Comparison of ENCODE assay signal across 18 mouse cellular contexts in genomic region chr9:79823438-79823837, GRCm38 (mm10). TPM values are rescaled to one million over a fixed set of nuclear protein-coding genes. Genes with fewer than 3 reads are reported as not detected.
DNase-seq lines count a peak whose midpoint lies in the region; ATAC-seq lines count a peak whose summit lies in the region.
"Had no signal": no experiment of that assay in that cellular context is flagged by ENCODE, and none has a peak within 500 bp of the region (broad histone marks: within the 10 kb centered on the region; RNA-seq: fewer than 3 reads in every experiment).

No protein-coding gene starts in this region.

- peak; percentile 26; the same call in 1 of the 2 replicates for ATAC-seq in embryonic facial prominence, embryonic 14.5 days (ENCODE audit: low read depth)
- peak; percentile 86 for ATAC-seq in hindbrain, embryonic 12.5 days (ENCODE audit: low FRiP score)

- H3K36me3 ChIP-seq in embryonic facial prominence, embryonic 14.5 days (ENCODE audit: control insufficient read depth, insufficient read depth, low read length): 0 out of 2 replicates have a peak, but pooled peaks cover 5% of the 10 kb centered on the region
- H3K36me3 ChIP-seq in embryonic facial prominence, embryonic 10.5 days (replicated peaks): peaks cover 18% of the 10 kb centered on the region
- H3K36me3 ChIP-seq in hindbrain, embryonic 12.5 days: peaks cover 7% of the 10 kb centered on the region; the same call in 1 of the 2 replicates
- H3K36me3 ChIP-seq: limb, embryonic 13.5 days; liver, embryonic 15.5 days had no signal

- H3K4me2 ChIP-seq in embryonic facial prominence, embryonic 14.5 days (ENCODE audit: low read depth, low read length): no peak overlapping the region
- no peak overlapping the region; the same call in 1 of the 2 replicates for H3K4me2 ChIP-seq in hindbrain, embryonic 12.5 days (replicated peaks)
- H3K4me2 ChIP-seq: heart, embryonic 15.5 days; limb, embryonic 13.5 days; liver, embryonic 15.5 days had no signal

- intact Hi-C loops in left cerebral cortex, postnatal 4 days (cut with DNase I): no loop called here
- intact Hi-C loops in left cerebral cortex, postnatal 14 days (cut with DNase I): no loop called here
- intact Hi-C loops in heart, postnatal 14 days (cut with DNase I): no loop called here

- DNase-seq in embryonic facial prominence, embryonic 14.5 days (ENCODE audit: low spot score): peak; percentile 45
- DNase-seq in embryonic facial prominence, embryonic 10.5 days (ENCODE audit: low spot score): no peak
- peak; percentile 31 for DNase-seq in left cerebral cortex, postnatal 4 days
- DNase-seq in left cerebral cortex, postnatal 14 days (ENCODE audit: low spot score in 2 of 2): no peak
- peak; percentile 81 for DNase-seq in retina, embryonic 14.5 days (ENCODE audit: low spot score)
- DNase-seq in natural killer cell, adult 2 months (ENCODE audit: low spot score in 2 of 2): no peak
- no peak for DNase-seq in heart, postnatal 14 days
- DNase-seq: adrenal gland, adult 8-10 months; cerebellum, adult 11 months; kidney, adult 8-10 months; kidney, postnatal 25 days; layer of hippocampus, adult 9-11 months; right cerebral cortex, adult 18-20 months had no signal

- no peak overlapping the region for H3K27ac ChIP-seq in embryonic facial prominence, embryonic 14.5 days (replicated peaks; ENCODE audit: low read depth, low read length)
- H3K27ac ChIP-seq in embryonic facial prominence, embryonic 10.5 days (replicated peaks): no peak overlapping the region
- H3K27ac ChIP-seq in hindbrain, embryonic 12.5 days: no peak overlapping the region
- H3K27ac ChIP-seq: heart, embryonic 15.5 days; limb, embryonic 13.5 days; liver, embryonic 15.5 days; macrophage had no signal

- H3K4me1 ChIP-seq in embryonic facial prominence, embryonic 14.5 days (ENCODE audit: control insufficient read depth, insufficient read depth, low read length): no peaks in the 10 kb centered on the region
- no peaks in the 10 kb centered on the region for H3K4me1 ChIP-seq in embryonic facial prominence, embryonic 10.5 days
- H3K4me1 ChIP-seq in hindbrain, embryonic 12.5 days: peaks cover 6% of the 10 kb centered on the region; the same call in 1 of the 2 replicates
- H3K4me1 ChIP-seq: limb, embryonic 13.5 days; liver, embryonic 15.5 days had no signal

- 61% methylated on average over 4 of the region's 4 CpGs for WGBS in embryonic facial prominence, embryonic 14.5 days
- 46% methylated on average over 4 of the region's 4 CpGs for WGBS in embryonic facial prominence, embryonic 10.5 days
- WGBS in hindbrain, embryonic 12.5 days: 23% methylated on average over 4 of the region's 4 CpGs

- peaks cover 8% of the 10 kb centered on the region; the same call in 1 of the 2 replicates for H3K9me3 ChIP-seq in embryonic facial prominence, embryonic 14.5 days (ENCODE audit: control insufficient read depth, low read length)
- no peaks in the 10 kb centered on the region for H3K9me3 ChIP-seq in embryonic facial prominence, embryonic 10.5 days
- no peaks in the 10 kb centered on the region for H3K9me3 ChIP-seq in hindbrain, embryonic 12.5 days (replicated peaks)
- H3K9me3 ChIP-seq: heart, embryonic 15.5 days; liver, embryonic 15.5 days had no signal

- no peak overlapping the region for H3K9ac ChIP-seq in embryonic facial prominence, embryonic 14.5 days (ENCODE audit: low read depth, low read length)
- H3K9ac ChIP-seq in hindbrain, embryonic 12.5 days: no peak overlapping the region
- H3K9ac ChIP-seq: heart, embryonic 15.5 days; limb, embryonic 13.5 days; liver, embryonic 15.5 days had no signal

- no peak overlapping the region for H3K4me3 ChIP-seq in embryonic facial prominence, embryonic 14.5 days (ENCODE audit: low read depth, low read length)
- H3K4me3 ChIP-seq in embryonic facial prominence, embryonic 10.5 days: no peak overlapping the region
- H3K4me3 ChIP-seq in hindbrain, embryonic 12.5 days: no peak overlapping the region
- H3K4me3 ChIP-seq: heart, embryonic 15.5 days; limb, embryonic 13.5 days; liver, embryonic 15.5 days had no signal

- H3K27me3 ChIP-seq in embryonic facial prominence, embryonic 14.5 days (replicated peaks; ENCODE audit: control insufficient read depth, insufficient read depth, low read length): no peaks in the 10 kb centered on the region
- H3K27me3 ChIP-seq in embryonic facial prominence, embryonic 10.5 days (replicated peaks; ENCODE audit: low read depth, poor library complexity, severe bottlenecking): no peaks in the 10 kb centered on the region
- no peaks in the 10 kb centered on the region for H3K27me3 ChIP-seq in hindbrain, embryonic 12.5 days
- H3K27me3 ChIP-seq: heart, embryonic 15.5 days; limb, embryonic 13.5 days; liver, embryonic 15.5 days had no signal

RNA-seq across cellular contexts. Expression of gene Tmem30a, which starts 30.1 kb away (rescaled TPM):
- polyA plus RNA-seq in embryonic facial prominence, embryonic 14.5 days (2014; fragmentation: Nextera tagmentation; extraction: Ambion mirVana): 69.4 and 74.4 TPM in 2 replicates
- polyA plus RNA-seq in embryonic facial prominence, embryonic 10.5 days (2016; fragmentation: Nextera tagmentation; extraction: Ambion mirVana): 49.6 and 53.2 TPM in 2 replicates
- total RNA-seq in left cerebral cortex, postnatal 4 days (2021): 100 to 1,000 TPM; 120 to 123 TPM
- total RNA-seq in left cerebral cortex, postnatal 14 days (2021): 100 to 1,000 TPM; 234 to 235 TPM
- 101 and 104 TPM in 2 replicates for polyA plus RNA-seq in hindbrain, embryonic 12.5 days (2016; fragmentation: Nextera tagmentation; extraction: Ambion mirVana)
- total RNA-seq in heart, postnatal 14 days (2021): 10 to 100 TPM; 59.4 to 61.9 TPM

Comparison
In these comparisons a context has a peak if more than half of its experiments do, and no peak if none do; other contexts are left out.
1. DNase-seq: peak in embryonic facial prominence, embryonic 14.5 days (single experiment), left cerebral cortex, postnatal 4 days (single experiment) and retina, embryonic 14.5 days (single experiment); none in embryonic facial prominence, embryonic 10.5 days (single experiment), left cerebral cortex, postnatal 14 days (0 of 2), natural killer cell, adult 2 months (0 of 2) and heart, postnatal 14 days (0 of 2).